Comparison of ENCODE assay signal across 34 mouse cellular contexts in genomic region chr17:74819711-74820110, GRCm38 (mm10).
DNase-seq lines count a peak whose midpoint lies in the region; ATAC-seq and TF ChIP-seq lines count a peak whose summit lies in the region.
"Had no signal": no experiment of that assay in that cellular context is flagged by ENCODE, and none has a peak within 500 bp of the region (broad histone marks: within the 10 kb centered on the region; RNA-seq: fewer than 3 reads in every experiment).

No protein-coding gene starts in this region.

- H3K9ac ChIP-seq in heart, embryonic 13.5 days, result no peak overlapping the region
- no peak overlapping the region for H3K9ac ChIP-seq in liver, postnatal 0 days (replicated peaks)
- H3K9ac ChIP-seq: embryonic facial prominence, embryonic 12.5 days; forebrain, embryonic 15.5 days; hindbrain, embryonic 13.5 days; limb, embryonic 15.5 days; liver, embryonic 15.5 days; midbrain, embryonic 15.5 days; stomach, embryonic 15.5 days had no signal

- no peak for TF ChIP-seq EP300 in liver, postnatal 0 days (IDR thresholded peaks at IDR 0.05; ENCODE audit: low read depth)

- TF ChIP-seq CTCF in C2C12 (IDR thresholded peaks at IDR 0.05; ENCODE audit: control insufficient read depth, insufficient read depth, insufficient read length) (no peak), Patski (IDR thresholded peaks at IDR 0.05) (no peak)
- no peak for TF ChIP-seq CTCF in liver, postnatal 0 days (IDR thresholded peaks at IDR 0.05; ENCODE audit: low read depth)

- 27% methylated on average over 2 of the region's 2 CpGs for whole genome bisulfite sequencing in heart, embryonic 13.5 days
- WGBS in macrophage (ENCODE audit: missing documents), result 54% methylated on average over 2 of the region's 2 CpGs
- WGBS in liver, postnatal 0 days (ENCODE audit: insufficient replicate concordance), result 55% methylated on average over 2 of the region's 2 CpGs

- H3K79me2 ChIP-seq in C2C12 (ENCODE audit: control insufficient read depth, insufficient read depth), result no peaks in the 10 kb centered on the region
- H3K79me2 ChIP-seq in macrophage (ENCODE audit: inconsistent target), result peaks cover 40% of the 10 kb centered on the region; the same call in 1 of the 2 replicates

- H3K4me1 ChIP-seq in heart, embryonic 13.5 days, result peaks cover 10% of the 10 kb centered on the region; the same call in 1 of the 2 replicates
- H3K4me1 ChIP-seq in liver, postnatal 0 days (ENCODE audit: insufficient read depth), result no peaks in the 10 kb centered on the region
- H3K4me1 ChIP-seq: embryonic facial prominence, embryonic 12.5 days; forebrain, embryonic 10.5 days; forebrain, embryonic 15.5 days; hindbrain, embryonic 13.5 days; limb, embryonic 15.5 days; liver, embryonic 15.5 days; midbrain, embryonic 10.5 days; midbrain, embryonic 15.5 days; stomach, embryonic 15.5 days had no signal

- CTCF ChIA-PET in Patski (lab: Charles Lee), result interaction anchor here (0.7 to 0.8 kb wide), 3 partner anchors 12 to 193 kb away, joined by 3 to 4 read pairs (median 4); partner anchors contain the start of gene Ltbp1

- no peak overlapping the region for H3K4me2 ChIP-seq in heart, embryonic 13.5 days
- no peak overlapping the region for H3K4me2 ChIP-seq in liver, postnatal 0 days (ENCODE audit: low read depth, low read length)
- H3K4me2 ChIP-seq: embryonic facial prominence, embryonic 12.5 days; forebrain, embryonic 15.5 days; heart, embryonic 11.5 days; hindbrain, embryonic 13.5 days; limb, embryonic 15.5 days; liver, embryonic 15.5 days; midbrain, embryonic 15.5 days; stomach, embryonic 15.5 days had no signal

- no peaks in the 10 kb centered on the region for H3K79me3 ChIP-seq in C2C12 (ENCODE audit: low read depth)

- H3K36me3 ChIP-seq in heart, embryonic 13.5 days, result peaks cover 9% of the 10 kb centered on the region; the same call in 1 of the 2 replicates
- H3K36me3 ChIP-seq in C2C12 (ENCODE audit: control insufficient read depth, insufficient read depth) (no peaks in the 10 kb centered on the region), macrophage (ENCODE audit: inconsistent target) (no peaks in the 10 kb centered on the region)
- H3K36me3 ChIP-seq in liver, postnatal 0 days (replicated peaks; ENCODE audit: insufficient read depth, low read length), result no peaks in the 10 kb centered on the region
- H3K36me3 ChIP-seq: embryonic facial prominence, embryonic 12.5 days; forebrain, embryonic 10.5 days; forebrain, embryonic 15.5 days; liver, embryonic 15.5 days; midbrain, embryonic 15.5 days; stomach, embryonic 15.5 days had no signal

- in situ Hi-C loops in Patski (cut with MboI; ENCODE audit: low pct_unique_long_range_greater_than_20kb), result loop anchor here (5.0 to 25.0 kb wide), 5 partner anchors 48 to 718 kb away; no protein-coding TSS in a partner anchor

- DNase-seq in heart, adult 8-10 months (ENCODE audit: low spot score), result no peak
- peak; percentile 73 for DNase-seq in Patski (ENCODE audit: low read depth, low spot score)
- DNase-seq in lung, postnatal 36 days, result no peak
- no peak for DNase-seq in cerebellum, adult 9-11 months
- DNase-seq in liver, postnatal 0 days, result no peak
- DNase-seq: adrenal gland, postnatal 14 days; B cell, adult 2 months; cerebellum, adult 18-20 months; cerebellum, postnatal 25 days; gastrocnemius, postnatal 25 days; heart, adult 11 months; heart, postnatal 4 days; kidney, adult 8-10 months; kidney, postnatal 4 days; left cerebral cortex, postnatal 4 days; lung, postnatal 4 days; thymus, postnatal 14 days had no signal

- H3K27ac ChIP-seq in heart, embryonic 13.5 days (replicated peaks), result 0 out of 2 replicates have a peak overlapping the region, but pooled peaks have one; percentile 2
- peak overlapping the region; percentile 89 for H3K27ac ChIP-seq in macrophage
- H3K27ac ChIP-seq in liver, postnatal 0 days (ENCODE audit: low read depth), result no peak overlapping the region
- H3K27ac ChIP-seq: embryonic facial prominence, embryonic 12.5 days; forebrain, embryonic 10.5 days; forebrain, embryonic 15.5 days; hindbrain, embryonic 13.5 days; kidney, postnatal 0 days; limb, embryonic 15.5 days; liver, embryonic 15.5 days; midbrain, embryonic 10.5 days; midbrain, embryonic 15.5 days; stomach, embryonic 15.5 days had no signal

- H3K9me3 ChIP-seq in heart, embryonic 13.5 days, result peaks cover 9% of the 10 kb centered on the region; the same call in 1 of the 2 replicates
- H3K9me3 ChIP-seq in liver, postnatal 0 days (ENCODE audit: low read length), result no peaks in the 10 kb centered on the region
- H3K9me3 ChIP-seq: forebrain, embryonic 15.5 days; G1E; limb, embryonic 15.5 days; liver, embryonic 15.5 days; midbrain, embryonic 10.5 days; midbrain, embryonic 15.5 days; stomach, embryonic 15.5 days had no signal

- no peaks in the 10 kb centered on the region for H3K27me3 ChIP-seq in heart, embryonic 13.5 days (replicated peaks)
- H3K27me3 ChIP-seq in C2C12 (ENCODE audit: control insufficient read depth, insufficient read depth, insufficient read length) (no peaks in the 10 kb centered on the region), Patski (no peaks in the 10 kb centered on the region)
- no peaks in the 10 kb centered on the region for H3K27me3 ChIP-seq in liver, postnatal 0 days (ENCODE audit: insufficient read depth, low read length)
- H3K27me3 ChIP-seq: embryonic facial prominence, embryonic 12.5 days; forebrain, embryonic 15.5 days; hindbrain, embryonic 13.5 days; limb, embryonic 15.5 days; liver, embryonic 15.5 days; midbrain, embryonic 15.5 days; stomach, embryonic 15.5 days had no signal

- no peak overlapping the region for H3ac ChIP-seq in C2C12 (ENCODE audit: control insufficient read depth, insufficient read length, low read depth)

- POLR2A ChIA-PET in Patski (lab: Charles Lee), result interaction anchor here (0.5 kb wide), 1 partner anchor 208 kb away, joined by 3 read pairs; no protein-coding TSS in a partner anchor

- H3K4me3 ChIP-seq in heart, embryonic 13.5 days, result no peak overlapping the region
- H3K4me3 ChIP-seq in C2C12 (ENCODE audit: insufficient read depth, poor library complexity, severe bottlenecking) (no peak overlapping the region), macrophage (ENCODE audit: inconsistent target) (peak overlapping the region; percentile 5; the same call in 1 of the 2 replicates)
- H3K4me3 ChIP-seq in liver, postnatal 0 days (ENCODE audit: low read depth, low read length), result no peak overlapping the region
- H3K4me3 ChIP-seq: embryonic facial prominence, embryonic 12.5 days; forebrain, embryonic 10.5 days; forebrain, embryonic 15.5 days; hindbrain, embryonic 13.5 days; limb, embryonic 15.5 days; liver, embryonic 15.5 days; midbrain, embryonic 10.5 days; midbrain, embryonic 15.5 days; stomach, embryonic 15.5 days had no signal

- no peak for ATAC-seq in heart, embryonic 13.5 days (ENCODE audit: extremely low read depth, insufficient number of reproducible peaks, low FRiP score, low TSS enrichment)
- peak; percentile 99 for ATAC-seq in Patski
- ATAC-seq in liver, postnatal 0 days, result no peak
- ATAC-seq: activated CD4-positive, CD25-positive, alpha-beta regulatory T cell, adult 4 months; forebrain, embryonic 15.5 days; intestine, embryonic 16.5 days; midbrain, embryonic 15.5 days had no signal

TF ChIP-seq in C2C12, 6 proteins besides CTCF, POLR2A, EP300 and RAD21:
- TF ChIP-seq MYOG (IDR thresholded peaks at IDR 0.05; ENCODE audit: control insufficient read depth, extremely low read depth, insufficient read length) (no peak), FOSL1 (IDR thresholded peaks at IDR 0.05; ENCODE audit: insufficient read depth, low read length, poor library complexity, severe bottlenecking) (peak; percentile 97), MAX (IDR thresholded peaks at IDR 0.05) (peak; percentile 76), MYOD1 (IDR thresholded peaks at IDR 0.05; ENCODE audit: control insufficient read depth, insufficient read length, low read depth) (no peak), USF1 (IDR thresholded peaks at IDR 0.05; ENCODE audit: low read depth) (peak; percentile 100), CEBPB (IDR thresholded peaks at IDR 0.05; ENCODE audit: low read depth) (no peak)
